Mouse (Mus musculus) midbrain, embryonic 11.5 days (tissue): ENCODE results near the gene Fam92b. TPM values are rescaled to one million over a fixed set of nuclear protein-coding genes. Genes with fewer than 3 reads are reported as not detected.

Experiments
- ATAC-seq: fragments of 200-750 bp; cut with Nextera tagmentation; 2 replicates; pipeline ENCODE4 v1.8.0; 2017; ENCODE audit warnings: moderate TSS enrichment, moderate library complexity; ENCODE audit not compliant: low FRiP score
- DNase-seq: peaks from one replicate; pipeline ENCODE4 v3.0.0; 2015; ENCODE audit warnings: low spot score; ENCODE audit errors: missing footprints
- H3K27ac ChIP-seq: fragments of 300-500 bp; sonication (generic); 2 replicates; pipeline ENCODE4 v1.5.1; 2014; ENCODE audit warnings: low read depth, low read length
- H3K27me3 ChIP-seq: fragments of 300-500 bp; sonication (generic); 2 replicates; pipeline ENCODE4 v1.6.1; 2014; ENCODE audit warnings: mild to moderate bottlenecking, low read length, moderate library complexity, mixed read lengths; ENCODE audit not compliant: control insufficient read depth, insufficient read depth
- H3K36me3 ChIP-seq: fragments of 300-500 bp; sonication (generic); 2 replicates; pipeline ENCODE4 v1.6.1; 2014; ENCODE audit warnings: mild to moderate bottlenecking, low read length, moderate library complexity, mixed read lengths; ENCODE audit not compliant: control insufficient read depth, insufficient read depth
- H3K4me1 ChIP-seq: fragments of 300-500 bp; sonication (generic); 2 replicates; pipeline ENCODE4 v1.6.1; 2014; ENCODE audit warnings: low read length; ENCODE audit not compliant: control insufficient read depth, insufficient read depth
- H3K4me2 ChIP-seq: fragments of 300-500 bp; sonication (generic); 2 replicates; pipeline ENCODE4 v1.6.1; 2014; ENCODE audit warnings: mild to moderate bottlenecking, moderate library complexity
- H3K4me3 ChIP-seq: fragments of 300-500 bp; sonication (generic); 2 replicates; pipeline ENCODE4 v1.5.1; 2014; ENCODE audit warnings: low read depth, low read length
- H3K9ac ChIP-seq: fragments of 300-500 bp; sonication (generic); 2 replicates; pipeline ENCODE4 v1.6.1; 2014; ENCODE audit warnings: low read length
- H3K9me3 ChIP-seq: fragments of 300-500 bp; sonication (generic); 2 replicates; pipeline ENCODE4 v1.6.1; 2016; ENCODE audit warnings: low read length; ENCODE audit not compliant: control insufficient read depth
- WGBS: fragments of 180-500 bp; shearing (Covaris S2); extraction: QIAGEN DNeasy Blood & Tissue Kit; methylation state at CpG from one replicate; pipeline ENCODE4 v1.1.7; 2014; 5-methylcytosine and 5-hydroxymethylcytosine counted together
- polyA plus RNA-seq: library from polyadenylated mRNA; unstranded; fragments of >200 nt; fragmentation: Nextera tagmentation; extraction: Ambion mirVana; gene quantifications from 2 replicates; pipeline ENCODE4 v1.2.1, GENCODE M21; 2014

Fam92b gene
- polyA plus RNA-seq, 1 experiment from 2014 or later = 2.4 TPM

DNA sequence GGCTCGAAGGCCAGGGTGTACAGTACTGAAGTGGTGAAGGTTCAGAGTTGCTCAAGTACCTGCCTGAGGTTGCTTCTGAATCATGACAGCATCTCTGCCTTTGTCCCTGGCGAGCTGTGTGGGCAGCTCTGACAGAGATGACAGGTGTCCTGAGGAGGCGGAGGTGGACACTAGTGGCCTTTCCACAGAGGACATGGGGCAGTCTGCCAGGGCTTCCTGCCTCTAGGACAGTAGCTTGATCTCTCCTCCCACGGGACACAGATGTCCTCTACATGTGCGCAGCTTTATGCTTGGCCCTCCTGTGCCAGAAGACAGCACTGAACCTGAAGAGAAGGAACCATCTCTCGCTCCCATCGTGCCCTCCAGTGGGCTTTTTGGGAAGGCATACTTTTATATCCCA is 44.1 kb downstream of the Fam92b start:
- no peak overlapping the region for H3K4me2 ChIP-seq
- H3K9ac ChIP-seq = no peak overlapping the region
- H3K4me1 ChIP-seq = peaks cover 12% of the 10 kb centered on the region
- no peaks in the 10 kb centered on the region for H3K9me3 ChIP-seq
- no peaks in the 10 kb centered on the region for H3K27me3 ChIP-seq
- 82% methylated on average over 7 of the region's 7 CpGs for WGBS
- H3K36me3 ChIP-seq = no peaks in the 10 kb centered on the region
- no peak overlapping the region for H3K4me3 ChIP-seq
- DNase-seq (no peak), ATAC-seq (no peak)
- no peak overlapping the region for H3K27ac ChIP-seq

DNA sequence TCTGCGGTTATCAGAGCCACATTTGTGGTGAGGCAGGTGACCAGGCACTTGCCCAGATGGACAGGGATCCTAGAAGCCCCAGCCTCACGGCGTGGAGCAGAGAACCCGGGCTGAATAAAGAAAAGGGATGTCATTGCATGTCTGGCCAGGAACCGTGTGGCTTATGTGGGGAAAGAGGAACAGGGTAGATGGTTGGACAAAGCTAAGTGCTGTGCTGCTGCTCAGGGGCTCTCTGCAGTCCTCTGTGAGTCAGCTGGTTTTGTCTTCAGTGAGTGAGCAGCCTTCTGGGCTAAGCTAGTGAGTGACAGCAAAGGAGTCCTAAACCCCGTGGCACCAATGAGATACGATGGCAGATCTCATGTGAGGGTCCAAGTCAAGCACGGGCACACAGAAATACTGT is 46.1 kb downstream of the Fam92b start:
- Histone ChIP-seq H3K4me3 (no peak overlapping the region), H3K4me1 (peaks cover 25% of the 10 kb centered on the region), H3K36me3 (no peaks in the 10 kb centered on the region), H3K9me3 (no peaks in the 10 kb centered on the region), H3K27me3 (no peaks in the 10 kb centered on the region; the same call in 1 of the 2 replicates), H3K9ac (no peak overlapping the region), H3K27ac (no peak overlapping the region), H3K4me2 (no peak overlapping the region)
- WGBS = 84% methylated on average over 8 of the region's 8 CpGs
- DNase-seq (no peak), ATAC-seq (no peak)

DNA sequence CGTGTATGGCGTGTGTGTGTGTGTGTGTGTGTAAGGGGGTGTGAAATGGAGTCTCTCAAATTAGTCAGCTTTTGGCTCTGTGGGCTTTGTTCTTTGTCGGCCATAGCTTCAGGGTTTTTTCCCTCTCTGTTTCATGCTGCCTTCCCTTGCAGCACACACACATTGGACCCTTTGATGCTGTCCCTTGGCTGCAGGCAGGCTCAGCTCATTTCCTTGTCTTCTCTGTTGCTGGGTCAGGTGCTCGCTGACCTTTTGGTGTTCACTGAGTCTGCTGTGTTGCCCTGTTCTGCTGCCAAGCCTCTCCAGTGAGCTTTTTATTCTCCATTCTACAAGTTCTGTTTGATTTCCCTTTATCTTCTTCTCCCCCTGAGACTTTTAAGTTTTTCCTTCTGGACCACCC is 47.7 kb downstream of the Fam92b start:
- no peak; the same call in 1 of the 2 replicates for ATAC-seq
- Histone ChIP-seq H3K9me3 (no peaks in the 10 kb centered on the region), H3K9ac (no peak overlapping the region), H3K36me3 (no peaks in the 10 kb centered on the region), H3K27ac (no peak overlapping the region), H3K27me3 (no peaks in the 10 kb centered on the region; the same call in 1 of the 2 replicates), H3K4me2 (no peak overlapping the region), H3K4me3 (no peak overlapping the region), H3K4me1 (peaks cover 36% of the 10 kb centered on the region)
- no peak for DNase-seq
- WGBS = 41% methylated on average over 4 of the region's 4 CpGs

DNA sequence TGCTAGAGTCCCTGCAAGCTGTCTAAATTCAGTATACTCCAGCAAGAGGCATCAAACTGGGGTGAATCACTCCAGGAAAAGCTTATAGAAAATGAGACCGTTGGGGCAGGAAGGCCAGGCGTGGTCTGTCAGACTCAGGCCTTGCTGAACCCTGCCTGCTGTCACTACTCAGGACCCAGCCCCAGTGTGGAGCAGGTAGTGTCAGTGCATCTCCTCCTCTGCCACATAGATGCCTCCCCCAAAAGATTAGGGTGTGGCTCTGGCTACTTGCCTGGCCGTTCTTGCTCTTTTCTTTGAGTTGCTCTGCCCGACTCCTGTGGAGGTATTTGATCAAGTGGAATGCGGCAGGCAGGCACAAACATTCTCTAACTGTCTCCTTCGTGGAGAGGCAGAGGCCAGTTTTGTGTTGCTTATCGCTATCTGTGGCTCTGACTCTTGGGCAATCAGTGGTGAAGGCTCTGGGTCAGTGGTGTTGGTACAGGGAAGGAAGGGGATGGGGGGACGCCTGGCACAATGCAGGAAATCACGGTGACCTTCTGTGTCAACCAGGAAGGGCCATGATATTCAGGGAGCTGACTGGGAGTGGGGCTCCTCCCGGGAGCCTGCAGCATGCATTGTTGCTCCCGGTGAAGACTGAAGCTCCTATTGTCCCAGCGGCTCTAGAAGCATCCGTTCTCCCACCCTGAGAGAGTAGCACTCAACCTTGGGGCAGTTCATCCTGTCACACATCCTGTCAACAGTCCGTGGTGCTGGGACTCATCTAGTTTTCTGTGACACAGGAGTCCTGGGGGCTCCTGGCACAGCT is 50.7 kb downstream of the Fam92b start:
- Histone ChIP-seq H3K4me1 (peaks cover 42% of the 10 kb centered on the region), H3K9ac (peak overlapping the region; percentile 33; the same call in 1 of the 2 replicates), H3K4me2 (no peak overlapping the region), H3K4me3 (no peak overlapping the region), H3K36me3 (no peaks in the 10 kb centered on the region), H3K27ac (no peak overlapping the region), H3K27me3 (no peaks in the 10 kb centered on the region; the same call in 1 of the 2 replicates), H3K9me3 (no peaks in the 10 kb centered on the region)
- 26% methylated on average over 14 of the region's 14 CpGs for WGBS
- ATAC-seq (no peak), DNase-seq (no peak)

DNA sequence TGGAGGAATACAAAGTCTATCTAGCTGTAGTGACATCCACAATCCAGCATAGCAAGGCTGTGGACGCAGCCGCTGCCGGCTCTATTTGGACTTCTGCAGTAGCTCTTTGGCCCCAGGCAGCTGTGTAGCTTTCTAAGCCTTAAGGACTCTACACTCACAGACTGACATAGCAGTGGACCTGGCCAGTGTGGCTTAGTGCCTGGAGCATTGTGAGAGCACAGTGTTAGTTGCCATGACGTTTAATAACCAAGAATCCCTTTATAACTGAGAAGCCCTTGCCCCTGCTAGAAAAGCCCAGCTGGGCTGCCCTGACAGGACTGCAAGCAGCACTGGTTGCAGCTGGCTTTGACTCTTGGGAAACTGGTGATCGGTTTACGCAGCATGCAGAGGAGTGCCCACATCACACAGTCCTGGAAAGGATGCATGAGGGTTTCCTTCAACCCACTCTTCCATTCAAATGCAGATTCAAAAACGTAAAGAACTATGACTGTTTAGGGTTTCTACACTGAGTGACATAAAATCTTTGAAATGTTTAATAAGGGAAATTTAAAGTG is 52.4 kb downstream of the Fam92b start:
- H3K27me3 ChIP-seq = no peaks in the 10 kb centered on the region; the same call in 1 of the 2 replicates
- H3K9ac ChIP-seq = peak overlapping the region; percentile 24; the same call in 1 of the 2 replicates
- peaks cover 40% of the 10 kb centered on the region for H3K4me1 ChIP-seq
- H3K4me3 ChIP-seq = no peak overlapping the region
- H3K36me3 ChIP-seq = no peaks in the 10 kb centered on the region
- no peak overlapping the region for H3K4me2 ChIP-seq
- no peaks in the 10 kb centered on the region for H3K9me3 ChIP-seq
- ATAC-seq (peak; percentile 65), DNase-seq (peak; percentile 89)
- 32% methylated on average over 7 of the region's 7 CpGs for WGBS
- peak overlapping the region; percentile 65 for H3K27ac ChIP-seq

DNA sequence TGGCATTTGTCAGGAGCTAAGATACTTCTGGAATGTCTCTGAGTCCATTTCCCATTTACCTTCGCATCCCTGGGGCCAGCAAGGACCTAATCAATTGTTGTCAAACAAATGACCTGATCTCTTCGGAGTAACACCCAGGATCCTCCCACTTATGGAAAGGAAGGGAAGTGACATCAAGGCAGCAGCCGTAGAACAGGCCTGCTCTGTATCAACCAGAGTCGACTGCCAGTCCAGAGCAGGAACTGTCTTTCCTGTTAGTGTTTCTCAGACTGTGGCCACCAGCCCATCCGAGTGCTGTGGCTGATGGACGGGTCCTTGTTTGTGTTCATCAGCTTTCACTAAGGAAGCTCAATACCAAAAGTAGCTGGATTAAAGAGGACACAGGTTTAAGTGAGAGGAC is 53.0 kb downstream of the Fam92b start:
- no peaks in the 10 kb centered on the region; the same call in 1 of the 2 replicates for H3K27me3 ChIP-seq
- peak overlapping the region; percentile 65 for H3K27ac ChIP-seq
- H3K4me3 ChIP-seq = no peak overlapping the region
- no peak overlapping the region for H3K9ac ChIP-seq
- H3K4me2 ChIP-seq = no peak overlapping the region
- WGBS = 63% methylated on average over 6 of the region's 6 CpGs
- ATAC-seq (no peak), DNase-seq (no peak)
- H3K36me3 ChIP-seq = no peaks in the 10 kb centered on the region
- H3K9me3 ChIP-seq = no peaks in the 10 kb centered on the region
- peaks cover 33% of the 10 kb centered on the region for H3K4me1 ChIP-seq

DNA sequence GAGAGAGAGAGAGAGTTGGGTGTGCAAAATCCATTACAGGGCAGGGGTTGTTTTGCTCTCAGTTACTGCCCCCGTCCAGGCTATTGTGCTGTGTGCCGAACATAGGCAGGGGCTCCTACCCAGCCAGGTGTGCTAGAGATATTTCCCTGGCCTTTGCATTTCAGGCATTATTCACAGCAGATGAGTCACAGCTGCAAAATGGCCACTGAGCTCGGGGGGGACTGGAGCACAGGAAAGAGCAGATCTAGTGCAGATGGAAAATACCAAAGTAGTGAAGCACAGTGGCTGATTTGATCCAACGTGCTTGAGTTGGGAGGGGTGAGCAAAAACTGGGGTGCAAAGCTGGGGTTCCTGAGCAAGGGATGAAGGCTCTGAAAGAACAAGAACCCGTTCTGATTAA is 56.3 kb downstream of the Fam92b start:
- Histone ChIP-seq H3K9me3 (no peaks in the 10 kb centered on the region), H3K27ac (no peak overlapping the region), H3K9ac (no peak overlapping the region), H3K36me3 (no peaks in the 10 kb centered on the region), H3K4me2 (no peak overlapping the region), H3K27me3 (peaks cover 5% of the 10 kb centered on the region; the same call in 1 of the 2 replicates), H3K4me3 (no peak overlapping the region), H3K4me1 (peaks cover 16% of the 10 kb centered on the region)
- 72% methylated on average over 5 of the region's 5 CpGs for WGBS
- no peak for ATAC-seq
- DNase-seq = no peak

DNA sequence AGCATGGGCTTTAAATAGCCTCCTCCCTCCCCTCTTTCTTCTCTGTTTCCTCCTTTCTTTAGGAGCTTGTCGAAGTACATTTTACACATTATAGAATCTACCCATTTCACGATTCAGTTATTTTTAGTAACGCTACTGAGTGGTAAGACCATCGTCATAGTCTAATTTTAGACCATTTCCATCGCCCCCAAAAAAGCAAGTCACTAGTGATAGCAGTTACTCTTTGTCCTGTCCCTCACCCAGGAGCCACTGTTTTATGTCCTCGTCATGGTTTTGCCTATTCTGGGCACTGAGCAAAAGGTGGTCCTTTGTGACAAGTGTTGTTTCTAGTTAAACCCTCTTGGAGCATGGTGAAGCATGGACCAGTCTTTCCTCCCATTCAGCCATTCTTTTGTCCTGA is 57.3 kb downstream of the Fam92b start:
- Histone ChIP-seq H3K27ac (no peak overlapping the region), H3K4me3 (no peak overlapping the region), H3K4me2 (no peak overlapping the region), H3K9ac (no peak overlapping the region), H3K36me3 (no peaks in the 10 kb centered on the region), H3K9me3 (no peaks in the 10 kb centered on the region), H3K4me1 (peaks cover 10% of the 10 kb centered on the region), H3K27me3 (peaks cover 15% of the 10 kb centered on the region)
- ATAC-seq (no peak), DNase-seq (no peak)
- 89% methylated on average over 6 of the region's 6 CpGs for WGBS

DNA sequence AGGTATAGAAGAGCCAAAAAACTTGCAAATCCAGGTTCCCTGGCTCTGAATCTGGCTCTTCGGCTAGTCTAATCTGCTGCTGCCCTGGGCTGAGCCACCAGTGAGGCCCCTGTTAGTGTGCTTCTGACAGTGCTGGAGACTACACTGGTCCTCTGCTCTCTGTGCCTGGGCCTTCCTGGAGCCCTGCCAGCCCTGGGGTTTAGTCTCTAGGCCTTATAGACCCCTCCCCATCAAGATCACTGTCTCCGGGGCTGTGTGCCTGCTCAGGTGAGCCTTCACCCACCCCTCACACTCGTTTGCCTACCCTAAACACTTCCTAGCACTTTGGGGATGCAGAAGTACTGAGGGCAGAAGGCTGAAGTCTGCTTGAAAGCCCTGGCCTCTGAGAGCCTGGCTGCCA is 57.8 kb downstream of the Fam92b start:
- Histone ChIP-seq H3K4me1 (peaks cover 10% of the 10 kb centered on the region), H3K9me3 (no peaks in the 10 kb centered on the region), H3K9ac (no peak overlapping the region), H3K27me3 (peaks cover 20% of the 10 kb centered on the region), H3K4me2 (no peak overlapping the region), H3K4me3 (no peak overlapping the region), H3K27ac (no peak overlapping the region), H3K36me3 (no peaks in the 10 kb centered on the region)
- WGBS = 76% methylated on average over 3 of the region's 3 CpGs
- no peak for ATAC-seq
- no peak for DNase-seq
